Mouse (Mus musculus): ENCODE data around the gene Ceacam15. TPM values are rescaled to one million over a fixed set of nuclear protein-coding genes. Genes with fewer than 3 reads are reported as not detected.
A peak's percentile ranks its signal among the peaks of the same experiment; 100 is the strongest.
"Not testable (repeated sequence)": the region's sequence is repeated elsewhere in the genome, so short reads cannot be mapped to it uniquely, and the experiment has no call there.

The Ceacam15 gene
- polyA plus RNA-seq, 1 experiment from 2014 or later, result not detected

- not testable (repeated sequence) for DNase-seq (ENCODE audit: low spot score); H3K9me3 ChIP-seq (ENCODE audit: control insufficient read depth, low read length); H3K9ac ChIP-seq (ENCODE audit: low read length); ATAC-seq (ENCODE audit: insufficient number of reproducible peaks, low FRiP score, low TSS enrichment, low read depth); H3K4me2 ChIP-seq (ENCODE audit: low read depth, severe bottlenecking); H3K4me3 ChIP-seq (ENCODE audit: low read depth, low read length); H3K4me1 ChIP-seq (ENCODE audit: control insufficient read depth, insufficient read depth, low read length); H3K27me3 ChIP-seq (ENCODE audit: control insufficient read depth, insufficient read depth, low read length); H3K27ac ChIP-seq (replicated peaks; ENCODE audit: low read depth, low read length); H3K36me3 ChIP-seq (ENCODE audit: control insufficient read depth, insufficient read depth, low read length)
- 62% methylated on average over 3 of the region's 4 CpGs for WGBS
These were observed 32.4 kb downstream of the Ceacam15 start for GRCm38 (mm10) chr7:16643106-16643505.

DNA sequence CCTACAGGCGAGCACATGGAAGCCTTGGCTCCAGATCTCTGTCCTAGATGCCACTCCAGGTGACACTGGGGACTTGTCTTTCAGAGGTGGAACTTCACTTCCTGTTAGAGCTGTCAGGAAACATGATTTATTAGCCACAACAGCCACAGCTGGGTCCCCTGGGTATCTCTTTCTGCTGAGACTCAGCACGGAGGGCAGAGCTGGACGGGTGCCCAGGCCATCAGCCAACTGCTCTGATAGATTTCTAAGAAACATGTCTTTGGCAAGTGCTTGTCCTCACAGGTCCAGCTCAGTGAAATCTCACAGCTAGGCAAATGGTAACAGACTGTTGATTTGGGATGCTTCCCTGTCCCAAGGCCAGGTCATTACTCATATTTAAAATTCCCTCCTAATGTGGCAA is 36.5 kb downstream of the Ceacam15 start:
- Histone ChIP-seq H3K9ac (ENCODE audit: low read length) (no peak overlapping the region), H3K4me2 (ENCODE audit: low read depth, severe bottlenecking) (no peak overlapping the region), H3K9me3 (ENCODE audit: control insufficient read depth, low read length) (no peaks in the 10 kb centered on the region), H3K27me3 (ENCODE audit: control insufficient read depth, insufficient read depth, low read length) (no peaks in the 10 kb centered on the region), H3K27ac (replicated peaks; ENCODE audit: low read depth, low read length) (no peak overlapping the region), H3K36me3 (ENCODE audit: control insufficient read depth, insufficient read depth, low read length) (no peaks in the 10 kb centered on the region), H3K4me1 (ENCODE audit: control insufficient read depth, insufficient read depth, low read length) (no peaks in the 10 kb centered on the region), H3K4me3 (ENCODE audit: low read depth, low read length) (no peak overlapping the region)
- DNase-seq (ENCODE audit: low spot score), result no peak
- no peak for ATAC-seq (ENCODE audit: insufficient number of reproducible peaks, low FRiP score, low TSS enrichment, low read depth)
- WGBS, result 84% methylated on average over 3 of the region's 3 CpGs

DNA sequence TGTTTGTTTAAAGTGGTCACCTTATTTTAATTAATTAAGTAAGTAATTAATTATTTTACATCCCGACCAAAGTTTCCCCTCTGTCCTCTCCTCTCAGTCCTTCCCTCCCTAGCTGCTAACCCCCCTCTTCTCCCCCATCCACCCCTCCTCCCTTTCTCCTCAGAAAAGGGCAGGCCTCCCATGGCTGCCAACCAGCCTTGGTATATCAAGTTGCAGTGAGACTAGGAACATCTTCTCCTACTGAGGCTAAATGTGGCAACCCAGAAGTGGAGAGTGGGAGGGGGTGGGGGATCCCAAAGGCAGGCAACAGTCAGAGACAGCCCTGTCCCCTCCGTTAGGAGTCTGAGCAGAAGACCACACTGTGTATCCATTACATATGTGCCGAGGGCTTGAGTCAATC is 40.4 kb downstream of the Ceacam15 start:
- H3K9ac ChIP-seq (ENCODE audit: low read length), result no peak overlapping the region
- H3K27ac ChIP-seq (replicated peaks; ENCODE audit: low read depth, low read length), result no peak overlapping the region
- H3K4me2 ChIP-seq (ENCODE audit: low read depth, severe bottlenecking), result no peak overlapping the region
- ATAC-seq (ENCODE audit: insufficient number of reproducible peaks, low FRiP score, low TSS enrichment, low read depth) (no peak), DNase-seq (ENCODE audit: low spot score) (no peak)
- H3K27me3 ChIP-seq (ENCODE audit: control insufficient read depth, insufficient read depth, low read length), result no peaks in the 10 kb centered on the region
- H3K4me3 ChIP-seq (ENCODE audit: low read depth, low read length), result no peak overlapping the region
- H3K4me1 ChIP-seq (ENCODE audit: control insufficient read depth, insufficient read depth, low read length), result no peaks in the 10 kb centered on the region
- 55% methylated on average over 3 of the region's 3 CpGs for WGBS
- H3K36me3 ChIP-seq (ENCODE audit: control insufficient read depth, insufficient read depth, low read length), result no peaks in the 10 kb centered on the region
- H3K9me3 ChIP-seq (ENCODE audit: control insufficient read depth, low read length), result no peaks in the 10 kb centered on the region

DNA sequence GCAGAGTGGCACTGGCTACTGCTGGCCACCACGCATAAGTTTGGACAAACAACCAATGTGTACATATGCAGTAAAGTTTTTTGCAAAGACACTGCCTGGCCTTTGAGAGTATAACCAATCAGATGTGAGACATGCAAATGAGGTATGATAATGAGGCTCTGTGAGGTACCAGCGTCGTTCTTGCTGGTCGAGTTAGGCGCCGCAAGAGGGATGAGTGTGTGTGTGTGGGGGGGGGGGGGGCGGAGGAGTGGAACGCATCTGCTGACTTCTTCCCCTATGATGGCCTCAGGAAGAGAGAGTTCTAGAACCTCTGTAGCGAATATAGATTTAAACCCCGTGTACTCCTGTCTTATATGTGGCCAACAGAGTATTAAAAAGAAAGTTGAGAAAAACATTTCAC is 41.6 kb downstream of the Ceacam15 start:
- ATAC-seq (ENCODE audit: insufficient number of reproducible peaks, low FRiP score, low TSS enrichment, low read depth); H3K36me3 ChIP-seq (ENCODE audit: control insufficient read depth, insufficient read depth, low read length): not testable (repeated sequence)
- WGBS, result 20% methylated on average over 10 of the region's 10 CpGs

DNA sequence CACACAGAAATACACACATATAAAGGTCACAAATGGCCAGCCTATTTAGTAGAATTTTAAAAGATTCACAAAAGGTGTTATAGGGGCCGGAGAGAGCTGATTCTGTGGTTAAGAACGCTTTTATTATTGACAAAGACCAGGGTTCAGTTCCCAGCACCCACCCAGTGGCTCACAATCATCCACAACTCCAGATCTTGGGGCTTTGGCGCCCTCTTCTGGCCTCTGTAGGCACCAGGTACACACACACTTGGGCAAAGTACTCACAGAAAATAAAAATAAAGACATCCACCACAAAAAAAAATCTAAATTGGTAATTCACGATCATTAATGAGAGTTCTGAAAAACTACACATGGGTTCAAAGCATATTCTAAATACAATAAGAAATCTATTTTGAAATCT is 43.6 kb downstream of the Ceacam15 start:
- ATAC-seq (ENCODE audit: insufficient number of reproducible peaks, low FRiP score, low TSS enrichment, low read depth) (no peak), DNase-seq (ENCODE audit: low spot score) (no peak)
- Histone ChIP-seq H3K4me1 (ENCODE audit: control insufficient read depth, insufficient read depth, low read length) (no peaks in the 10 kb centered on the region), H3K4me3 (ENCODE audit: low read depth, low read length) (no peak overlapping the region), H3K27ac (replicated peaks; ENCODE audit: low read depth, low read length) (no peak overlapping the region), H3K36me3 (ENCODE audit: control insufficient read depth, insufficient read depth, low read length) (no peaks in the 10 kb centered on the region), H3K9ac (ENCODE audit: low read length) (no peak overlapping the region), H3K9me3 (ENCODE audit: control insufficient read depth, low read length) (no peaks in the 10 kb centered on the region), H3K27me3 (ENCODE audit: control insufficient read depth, insufficient read depth, low read length) (no peaks in the 10 kb centered on the region), H3K4me2 (ENCODE audit: low read depth, severe bottlenecking) (no peak overlapping the region)
- WGBS, result 66% methylated on average over 4 of the region's 4 CpGs

More for the DNA sequence above, 41.6 kb downstream of the Ceacam15 start:
- H3K27ac ChIP-seq (replicated peaks; ENCODE audit: low read depth, low read length); DNase-seq (ENCODE audit: low spot score); H3K4me3 ChIP-seq (ENCODE audit: low read depth, low read length); H3K9ac ChIP-seq (ENCODE audit: low read length); H3K4me1 ChIP-seq (ENCODE audit: control insufficient read depth, insufficient read depth, low read length); H3K4me2 ChIP-seq (ENCODE audit: low read depth, severe bottlenecking); H3K27me3 ChIP-seq (ENCODE audit: control insufficient read depth, insufficient read depth, low read length); H3K9me3 ChIP-seq (ENCODE audit: control insufficient read depth, low read length): not testable (repeated sequence)

GRCm38 (mm10) chr7:16631025-16631424 is 44.5 kb downstream of the Ceacam15 start:
- Histone ChIP-seq H3K27me3 (ENCODE audit: control insufficient read depth, insufficient read depth, low read length) (no peaks in the 10 kb centered on the region), H3K36me3 (ENCODE audit: control insufficient read depth, insufficient read depth, low read length) (no peaks in the 10 kb centered on the region), H3K9me3 (ENCODE audit: control insufficient read depth, low read length) (no peaks in the 10 kb centered on the region), H3K4me3 (ENCODE audit: low read depth, low read length) (no peak overlapping the region), H3K4me1 (ENCODE audit: control insufficient read depth, insufficient read depth, low read length) (no peaks in the 10 kb centered on the region), H3K9ac (ENCODE audit: low read length) (no peak overlapping the region), H3K27ac (replicated peaks; ENCODE audit: low read depth, low read length) (no peak overlapping the region), H3K4me2 (ENCODE audit: low read depth, severe bottlenecking) (no peak overlapping the region)
- DNase-seq (ENCODE audit: low spot score), result no peak
- 78% methylated on average over 4 of the region's 4 CpGs for WGBS
- ATAC-seq (ENCODE audit: insufficient number of reproducible peaks, low FRiP score, low TSS enrichment, low read depth), result no peak

DNA sequence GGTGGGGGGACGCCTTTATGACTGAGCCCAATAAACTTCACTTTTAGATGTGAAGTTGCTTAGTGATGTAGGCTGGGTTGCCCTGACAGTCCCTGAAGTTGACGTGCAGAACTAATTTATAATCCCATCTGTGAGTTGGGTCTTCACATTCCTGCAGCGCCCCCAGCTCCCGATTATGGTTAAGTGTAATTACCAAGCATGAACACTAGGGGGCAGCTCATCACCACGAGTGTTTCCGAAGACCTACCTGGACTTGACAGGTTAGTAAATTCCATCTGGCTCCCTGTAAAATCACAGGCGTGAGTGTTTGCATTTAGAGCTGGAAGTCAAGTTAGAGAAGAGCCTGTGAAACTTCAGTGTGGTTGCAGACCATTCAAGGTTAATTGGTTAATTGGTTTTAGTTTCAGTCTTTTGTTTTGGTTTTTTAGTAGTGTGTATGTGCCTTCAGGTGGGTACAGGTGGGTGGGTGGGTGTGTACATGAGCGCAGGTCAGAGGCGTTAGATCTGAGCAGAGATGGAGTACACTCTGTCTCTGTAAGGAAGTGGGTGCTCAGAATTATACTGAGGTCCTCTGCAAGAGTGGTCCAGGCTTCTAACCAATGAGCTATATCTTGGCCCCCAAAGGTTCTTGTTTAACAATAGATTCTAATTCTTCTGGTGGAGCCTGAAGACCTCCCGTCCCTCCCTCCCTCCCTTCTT is 45.8 kb downstream of the Ceacam15 start:
- 17% methylated on average over 10 of the region's 10 CpGs for WGBS
- no peak overlapping the region for H3K4me2 ChIP-seq (ENCODE audit: low read depth, severe bottlenecking)
- no peak overlapping the region for H3K27ac ChIP-seq (replicated peaks; ENCODE audit: low read depth, low read length)
- 0 out of 2 replicates have a peak, but pooled peaks have one; percentile 66 for ATAC-seq (ENCODE audit: insufficient number of reproducible peaks, low FRiP score, low TSS enrichment, low read depth)
- H3K36me3 ChIP-seq (ENCODE audit: control insufficient read depth, insufficient read depth, low read length), result no peaks in the 10 kb centered on the region
- no peak overlapping the region for H3K9ac ChIP-seq (ENCODE audit: low read length)
- no peak overlapping the region for H3K4me3 ChIP-seq (ENCODE audit: low read depth, low read length)
- no peaks in the 10 kb centered on the region for H3K4me1 ChIP-seq (ENCODE audit: control insufficient read depth, insufficient read depth, low read length)
- peak; percentile 78 for DNase-seq (ENCODE audit: low spot score)
- no peaks in the 10 kb centered on the region for H3K9me3 ChIP-seq (ENCODE audit: control insufficient read depth, low read length)
- H3K27me3 ChIP-seq (ENCODE audit: control insufficient read depth, insufficient read depth, low read length), result no peaks in the 10 kb centered on the region

- ATAC-seq (ENCODE audit: insufficient number of reproducible peaks, low FRiP score, low TSS enrichment, low read depth) (no peak), DNase-seq (ENCODE audit: low spot score) (peak; percentile 84)
- H3K27me3 ChIP-seq (ENCODE audit: control insufficient read depth, insufficient read depth, low read length), result no peaks in the 10 kb centered on the region
These were observed 47.3 kb downstream of the Ceacam15 start for GRCm38 (mm10) chr7:16628096-16628771.

More at GRCm38 (mm10) chr7:16628096-16628771, 47.3 kb downstream of the Ceacam15 start:
- Histone ChIP-seq H3K9ac (ENCODE audit: low read length) (no peak overlapping the region), H3K4me1 (ENCODE audit: control insufficient read depth, insufficient read depth, low read length) (no peaks in the 10 kb centered on the region), H3K36me3 (ENCODE audit: control insufficient read depth, insufficient read depth, low read length) (no peaks in the 10 kb centered on the region), H3K4me3 (ENCODE audit: low read depth, low read length) (no peak overlapping the region), H3K27ac (replicated peaks; ENCODE audit: low read depth, low read length) (no peak overlapping the region), H3K9me3 (ENCODE audit: control insufficient read depth, low read length) (no peaks in the 10 kb centered on the region), H3K4me2 (ENCODE audit: low read depth, severe bottlenecking) (no peak overlapping the region)
- 37% methylated on average over 12 of the region's 12 CpGs for WGBS
